Mouse (Mus musculus) liver, embryonic 12.5 days (tissue): ENCODE measurements around the gene Sh3kbp1. TPM values are rescaled to one million over a fixed set of nuclear protein-coding genes. Genes with fewer than 3 reads are reported as not detected.

Experiments
- polyA plus RNA-seq: library from polyadenylated mRNA; unstranded; fragments of >200 nt; fragmentation: Nextera tagmentation; extraction: Ambion mirVana; gene quantifications from 2 replicates; pipeline ENCODE4 v1.2.1, GENCODE M21; 2016

Sh3kbp1 gene
- polyA plus RNA-seq, 1 experiment from 2014 or later = 16.8 TPM

Other genes starting within 250 kb of the Sh3kbp1 start
- 0.13 and 0.18 TPM in 2 replicates for gene Map7d2, start 212.7 kb upstream of the Sh3kbp1 start, polyA plus RNA-seq
- gene Bclaf3, start 100.6 kb upstream of the Sh3kbp1 start, polyA plus RNA-seq = 12.4 and 13.3 TPM in 2 replicates